Mouse (Mus musculus): ENCODE results near the gene 4922502D21Rik. TPM values are rescaled to one million over a fixed set of nuclear protein-coding genes. Genes with fewer than 3 reads are reported as not detected.

The 4922502D21Rik gene
- 0.55 TPM in 1 of 4 replicates, not detected in the others for total RNA-seq (2023; ENCODE audit: inconsistent age)

GRCm38 (mm10) chr6:129331610-129332009 lies at the start of gene 4922502D21Rik:
Gene 4922502D21Rik (minus strand): TSS chr6:129331796.

GRCm38 (mm10) chr6:129342391-129342790 lies 10.8 kb upstream of the 4922502D21Rik start, which contains the start of gene Clec12a:
Gene Clec12a (plus strand): TSS chr6:129342691.

GRCm38 (mm10) chr6:129275220-129275619 lies 56.4 kb downstream of the 4922502D21Rik start, which contains the start of gene Cd69:
Gene Cd69 (minus strand): TSS chr6:129275436.

Other genes starting within 250 kb of the 4922502D21Rik start
- not detected in 4 replicates for gene Clec2e, start 230.9 kb downstream of the 4922502D21Rik start, total RNA-seq (2023; ENCODE audit: inconsistent age)
- 94.9 to 113 TPM (median 106 TPM) in 4 replicates for gene Clec2d, start 151.2 kb downstream of the 4922502D21Rik start, total RNA-seq (2023; ENCODE audit: inconsistent age)
- gene Cd69, start 56.4 kb downstream of the 4922502D21Rik start, total RNA-seq (2023; ENCODE audit: inconsistent age): 681 to 772 TPM (median 757 TPM) in 4 replicates
- 3.9 to 7.7 TPM (median 6.0 TPM) in 4 replicates for gene Clec12a, start 10.9 kb upstream of the 4922502D21Rik start, total RNA-seq (2023; ENCODE audit: inconsistent age)
- not detected in 4 replicates for gene Clec12b, start 54.1 kb upstream of the 4922502D21Rik start, total RNA-seq (2023; ENCODE audit: inconsistent age)
- gene Clec1b, start 65.5 kb upstream of the 4922502D21Rik start, total RNA-seq (2023; ENCODE audit: inconsistent age): 0.16 TPM in 1 of 4 replicates, not detected in the others
- gene Clec9a, start 77.1 kb upstream of the 4922502D21Rik start, total RNA-seq (2023; ENCODE audit: inconsistent age): 0.29 to 1.4 TPM (median 0.30 TPM) in 3 of 4 replicates, not detected in the other
- not detected in 4 replicates for gene Clec1a, start 120.2 kb upstream of the 4922502D21Rik start, total RNA-seq (2023; ENCODE audit: inconsistent age)
- not detected in 4 replicates for gene Olr1, start 175.4 kb upstream of the 4922502D21Rik start, total RNA-seq (2023; ENCODE audit: inconsistent age)
- gene Tmem52b, start 180.8 kb upstream of the 4922502D21Rik start, total RNA-seq (2023; ENCODE audit: inconsistent age): not detected in 4 replicates
- 13.7 to 15.0 TPM (median 14.4 TPM) in 4 replicates for gene Gabarapl1, start 201.4 kb upstream of the 4922502D21Rik start, total RNA-seq (2023; ENCODE audit: inconsistent age)
- gene Klre1, start 246.1 kb upstream of the 4922502D21Rik start, total RNA-seq (2023; ENCODE audit: inconsistent age): 0.45 to 1.9 TPM (median 0.99 TPM) in 3 of 4 replicates, not detected in the other

Data from B cell, adult (primary cell).